Mouse (Mus musculus): ENCODE data around the gene Olfr785. TPM values are rescaled to one million over a fixed set of nuclear protein-coding genes. Genes with fewer than 3 reads are reported as not detected.

Gene Olfr785
- total and polyA plus RNA-seq, 2 experiments from 2014 or later = not detected

GRCm38 (mm10) chr10:129427006-129427405 is 21.8 kb downstream of the Olfr785 start, which contains the start of gene Olfr786:
Olfr786 (plus strand) TSS chr10:129427306.
- Histone ChIP-seq H3K27ac (ENCODE audit: low read depth) (no peak within 1 kb of the TSS), H3K9me3 (replicated peaks; ENCODE audit: control insufficient read depth, low read length) (no peaks in the 10 kb centered on the region; the same call in 1 of the 2 replicates), H3K4me1 (ENCODE audit: control insufficient read depth, insufficient read depth) (no peaks in the 10 kb centered on the region), H3K9ac (replicated peaks; ENCODE audit: low read depth, low read length) (no peak within 1 kb of the TSS), H3K4me3 (ENCODE audit: low read depth, low read length) (no peak within 1 kb of the TSS), H3K27me3 (ENCODE audit: control insufficient read depth, insufficient read depth, low read length) (no peaks in the 10 kb centered on the region), H3K4me2 (ENCODE audit: low read depth, low read length) (no peak within 1 kb of the TSS), H3K36me3 (replicated peaks; ENCODE audit: control insufficient read depth, insufficient read depth, low read length) (no peaks in the 10 kb centered on the region)
- TF ChIP-seq EP300 (IDR thresholded peaks at IDR 0.05; ENCODE audit: low read depth) (no peak), CTCF (IDR thresholded peaks at IDR 0.05; ENCODE audit: low read depth) (no peak)
- DNase-seq (ENCODE audit: low spot score) (no peak), ATAC-seq (ENCODE audit: insufficient read depth, low read depth) (no peak)

Other genes with a start within 250 kb of the Olfr785 start
- gene Olfr771, start 240.7 kb upstream of the Olfr785 start, total RNA-seq (2014; rRNA removed; ENCODE audit: low replicate concordance) = not detected in 2 replicates
- not detected in 2 replicates for gene Olfr771, start 240.7 kb upstream of the Olfr785 start, polyA plus RNA-seq (2015; fragmentation: Nextera tagmentation; extraction: Ambion mirVana)
- not detected in 2 replicates for gene Olfr772, start 227.5 kb upstream of the Olfr785 start, total RNA-seq (2014; rRNA removed; ENCODE audit: low replicate concordance)
- gene Olfr772, start 227.5 kb upstream of the Olfr785 start, polyA plus RNA-seq (2015; fragmentation: Nextera tagmentation; extraction: Ambion mirVana) = not detected in 2 replicates
- gene Olfr773, start 218.0 kb upstream of the Olfr785 start, total RNA-seq (2014; rRNA removed; ENCODE audit: low replicate concordance) = not detected in 2 replicates
- not detected in 2 replicates for gene Olfr773, start 218.0 kb upstream of the Olfr785 start, polyA plus RNA-seq (2015; fragmentation: Nextera tagmentation; extraction: Ambion mirVana)
- gene Olfr774, start 169.2 kb upstream of the Olfr785 start, total RNA-seq (2014; rRNA removed; ENCODE audit: low replicate concordance) = not detected in 2 replicates
- not detected in 2 replicates for gene Olfr774, start 169.2 kb upstream of the Olfr785 start, polyA plus RNA-seq (2015; fragmentation: Nextera tagmentation; extraction: Ambion mirVana)
- gene Olfr775, start 157.0 kb upstream of the Olfr785 start, total RNA-seq (2014; rRNA removed; ENCODE audit: low replicate concordance) = not detected in 2 replicates
- not detected in 2 replicates for gene Olfr775, start 157.0 kb upstream of the Olfr785 start, polyA plus RNA-seq (2015; fragmentation: Nextera tagmentation; extraction: Ambion mirVana)
- not detected in 2 replicates for gene Olfr776, start 146.3 kb upstream of the Olfr785 start, total RNA-seq (2014; rRNA removed; ENCODE audit: low replicate concordance)
- gene Olfr776, start 146.3 kb upstream of the Olfr785 start, polyA plus RNA-seq (2015; fragmentation: Nextera tagmentation; extraction: Ambion mirVana) = not detected in 2 replicates
- gene Olfr777, start 133.9 kb upstream of the Olfr785 start, total RNA-seq (2014; rRNA removed; ENCODE audit: low replicate concordance) = not detected in 2 replicates
- not detected in 2 replicates for gene Olfr777, start 133.9 kb upstream of the Olfr785 start, polyA plus RNA-seq (2015; fragmentation: Nextera tagmentation; extraction: Ambion mirVana)
- gene Olfr780, start 87.3 kb upstream of the Olfr785 start, total RNA-seq (2014; rRNA removed; ENCODE audit: low replicate concordance) = not detected in 2 replicates
- gene Olfr780, start 87.3 kb upstream of the Olfr785 start, polyA plus RNA-seq (2015; fragmentation: Nextera tagmentation; extraction: Ambion mirVana) = not detected in 2 replicates
- gene Olfr781, start 76.6 kb upstream of the Olfr785 start, total RNA-seq (2014; rRNA removed; ENCODE audit: low replicate concordance) = not detected in 2 replicates
- gene Olfr781, start 76.6 kb upstream of the Olfr785 start, polyA plus RNA-seq (2015; fragmentation: Nextera tagmentation; extraction: Ambion mirVana) = not detected in 2 replicates
- not detected in 2 replicates for gene Olfr782, start 56.6 kb upstream of the Olfr785 start, total RNA-seq (2014; rRNA removed; ENCODE audit: low replicate concordance)
- not detected in 2 replicates for gene Olfr782, start 56.6 kb upstream of the Olfr785 start, polyA plus RNA-seq (2015; fragmentation: Nextera tagmentation; extraction: Ambion mirVana)
- gene Olfr784, start 21.3 kb upstream of the Olfr785 start, total RNA-seq (2014; rRNA removed; ENCODE audit: low replicate concordance) = 0.27 TPM in 1 of 2 replicates, not detected in the other
- gene Olfr784, start 21.3 kb upstream of the Olfr785 start, polyA plus RNA-seq (2015; fragmentation: Nextera tagmentation; extraction: Ambion mirVana) = not detected in 2 replicates
- gene Olfr786, start 21.9 kb downstream of the Olfr785 start, total RNA-seq (2014; rRNA removed; ENCODE audit: low replicate concordance) = not detected in 2 replicates
- gene Olfr786, start 21.9 kb downstream of the Olfr785 start, polyA plus RNA-seq (2015; fragmentation: Nextera tagmentation; extraction: Ambion mirVana) = not detected in 2 replicates
- not detected in 2 replicates for gene Olfr787, start 56.4 kb downstream of the Olfr785 start, total RNA-seq (2014; rRNA removed; ENCODE audit: low replicate concordance)
- gene Olfr787, start 56.4 kb downstream of the Olfr785 start, polyA plus RNA-seq (2015; fragmentation: Nextera tagmentation; extraction: Ambion mirVana) = not detected in 2 replicates
- not detected in 2 replicates for gene Olfr788, start 65.6 kb downstream of the Olfr785 start, total RNA-seq (2014; rRNA removed; ENCODE audit: low replicate concordance)
- not detected in 2 replicates for gene Olfr788, start 65.6 kb downstream of the Olfr785 start, polyA plus RNA-seq (2015; fragmentation: Nextera tagmentation; extraction: Ambion mirVana)
- gene Olfr789, start 79.3 kb downstream of the Olfr785 start, total RNA-seq (2014; rRNA removed; ENCODE audit: low replicate concordance) = not detected in 2 replicates
- gene Olfr789, start 79.3 kb downstream of the Olfr785 start, polyA plus RNA-seq (2015; fragmentation: Nextera tagmentation; extraction: Ambion mirVana) = not detected in 2 replicates
- gene Olfr790, start 93.1 kb downstream of the Olfr785 start, total RNA-seq (2014; rRNA removed; ENCODE audit: low replicate concordance) = not detected in 2 replicates
- gene Olfr790, start 93.1 kb downstream of the Olfr785 start, polyA plus RNA-seq (2015; fragmentation: Nextera tagmentation; extraction: Ambion mirVana) = not detected in 2 replicates
- not detected in 2 replicates for gene Olfr791, start 116.4 kb downstream of the Olfr785 start, total RNA-seq (2014; rRNA removed; ENCODE audit: low replicate concordance)
- not detected in 2 replicates for gene Olfr791, start 116.4 kb downstream of the Olfr785 start, polyA plus RNA-seq (2015; fragmentation: Nextera tagmentation; extraction: Ambion mirVana)
- gene Olfr792, start 133.7 kb downstream of the Olfr785 start, total RNA-seq (2014; rRNA removed; ENCODE audit: low replicate concordance) = not detected in 2 replicates
- gene Olfr792, start 133.7 kb downstream of the Olfr785 start, polyA plus RNA-seq (2015; fragmentation: Nextera tagmentation; extraction: Ambion mirVana) = not detected in 2 replicates
- not detected in 2 replicates for gene Olfr794, start 162.2 kb downstream of the Olfr785 start, total RNA-seq (2014; rRNA removed; ENCODE audit: low replicate concordance)
- not detected in 2 replicates for gene Olfr794, start 162.2 kb downstream of the Olfr785 start, polyA plus RNA-seq (2015; fragmentation: Nextera tagmentation; extraction: Ambion mirVana)
- gene Olfr796, start 207.1 kb downstream of the Olfr785 start, total RNA-seq (2014; rRNA removed; ENCODE audit: low replicate concordance) = not detected in 2 replicates
- not detected in 2 replicates for gene Olfr796, start 207.1 kb downstream of the Olfr785 start, polyA plus RNA-seq (2015; fragmentation: Nextera tagmentation; extraction: Ambion mirVana)
- not detected in 2 replicates for gene Olfr798, start 222.5 kb downstream of the Olfr785 start, total RNA-seq (2014; rRNA removed; ENCODE audit: low replicate concordance)
- not detected in 2 replicates for gene Olfr798, start 222.5 kb downstream of the Olfr785 start, polyA plus RNA-seq (2015; fragmentation: Nextera tagmentation; extraction: Ambion mirVana)
- gene Olfr799, start 232.1 kb downstream of the Olfr785 start, total RNA-seq (2014; rRNA removed; ENCODE audit: low replicate concordance) = not detected in 2 replicates
- not detected in 2 replicates for gene Olfr799, start 232.1 kb downstream of the Olfr785 start, polyA plus RNA-seq (2015; fragmentation: Nextera tagmentation; extraction: Ambion mirVana)